Mouse (Mus musculus) spleen, embryonic (tissue): ENCODE measurements around the gene Rnpepl1.

Experiments
- CTCF ChIA-PET: fragments of 350-600 bp; sonication (Branson Sonifier 250); formaldehyde crosslinking; loops from one replicate; lab custom pipeline; 2022; lab: Charles Lee

The Rnpepl1 gene

GRCm38 (mm10) chr1:92906779-92907631 lies 3.6 kb upstream of the Rnpepl1 start, which contains the start of gene Dusp28:
TSS of gene Dusp28 (plus strand) at chr1:92906981.
- CTCF ChIA-PET = interaction anchor here (0.5 to 1.9 kb wide), 4 partner anchors 12 to 1629 kb away, joined by 3 to 6 read pairs (median 4); partner anchors contain the start of gene Capn10

DNA sequence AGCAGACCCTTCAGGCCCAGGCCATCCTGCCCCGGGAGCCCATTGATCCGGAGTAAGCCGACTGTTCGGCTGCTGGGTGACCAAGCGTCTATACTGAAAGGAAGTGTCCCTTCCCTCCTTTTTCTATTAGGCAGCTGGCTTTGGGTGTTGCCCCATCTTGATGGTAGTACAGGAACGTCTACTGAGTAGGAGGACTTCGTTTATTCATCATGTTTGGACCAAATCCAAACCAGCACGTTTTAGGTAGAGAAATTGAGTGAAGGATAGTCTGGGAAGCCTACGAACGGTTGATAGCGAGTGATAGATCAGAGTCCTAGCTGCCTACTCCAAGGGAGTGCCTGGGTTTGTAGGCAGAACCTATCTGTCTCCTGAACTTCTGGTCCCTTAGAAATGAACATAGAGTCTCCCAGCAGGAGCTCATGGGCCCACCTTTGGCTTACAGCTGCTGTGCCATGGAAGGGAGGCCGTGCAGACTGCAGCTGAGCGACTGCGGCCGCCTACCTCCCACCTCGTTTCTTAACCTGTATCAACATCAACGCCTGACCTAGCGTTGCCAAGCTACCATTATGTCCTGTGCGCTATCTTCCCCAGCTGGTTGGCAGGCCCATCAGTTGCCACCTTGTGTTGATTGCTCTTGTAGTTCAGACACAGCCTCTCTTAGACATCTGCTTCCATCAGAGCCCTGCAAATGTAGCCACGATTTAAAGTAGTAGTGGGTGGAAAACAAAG lies 2.8 kb upstream of the Rnpepl1 start:
- CTCF ChIA-PET = interaction anchor here (0.5 to 1.9 kb wide), 4 partner anchors 13 to 529 kb away, joined by 3 to 6 read pairs (median 3); partner anchors contain the start of gene Capn10

GRCm38 (mm10) chr1:92908664-92909063 lies 1.9 kb upstream of the Rnpepl1 start:
- CTCF ChIA-PET = interaction anchor here (1.9 kb wide), 1 partner anchor 26 kb away, joined by 6 read pairs; the partner anchor contains the start of gene Capn10

- CTCF ChIA-PET = interaction anchor here (1.2 kb wide), 1 partner anchor 1660 kb away, joined by 4 read pairs; no protein-coding TSS in a partner anchor
These were observed 1.5 kb upstream of the Rnpepl1 start for GRCm38 (mm10) chr1:92909068-92909467.

DNA sequence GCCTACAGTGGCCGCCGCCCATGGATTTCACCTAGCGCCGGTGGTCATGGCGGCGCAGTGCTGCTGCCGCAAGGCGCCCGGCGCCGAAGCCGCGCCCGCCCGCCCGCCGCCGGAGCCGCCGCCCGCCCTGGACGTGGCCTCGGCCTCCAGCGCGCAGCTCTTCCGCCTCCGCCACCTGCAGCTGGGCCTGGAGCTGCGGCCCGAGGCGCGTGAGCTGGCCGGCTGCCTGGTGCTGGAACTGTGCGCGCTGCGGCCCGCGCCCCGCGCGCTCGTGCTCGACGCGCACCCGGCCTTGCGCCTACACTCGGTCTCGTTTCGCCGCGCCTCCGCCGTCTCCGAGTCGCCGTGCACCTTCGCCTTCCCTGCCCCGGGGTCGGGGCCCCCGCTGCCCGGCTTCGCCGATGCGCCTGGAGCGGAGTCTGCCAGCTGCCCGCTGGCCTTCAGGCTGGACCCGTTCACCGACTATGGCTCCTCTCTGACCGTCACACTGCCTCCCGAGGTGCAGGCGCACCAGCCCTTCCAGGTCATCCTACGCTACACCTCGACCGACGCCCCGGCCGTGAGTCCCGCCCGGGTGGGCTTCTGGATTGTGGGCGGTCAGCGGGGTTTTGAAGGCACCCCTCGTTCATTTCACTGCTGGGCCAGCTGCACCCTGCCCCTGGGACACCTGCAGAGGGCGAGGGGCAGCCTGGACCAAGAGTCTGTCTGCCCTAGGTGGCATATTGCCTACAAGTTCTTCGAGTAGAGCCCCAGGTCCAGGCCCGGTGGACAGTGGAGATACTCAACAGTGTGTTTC lies 540 bp downstream of the Rnpepl1 start:
- CTCF ChIA-PET = no interaction called here

DNA sequence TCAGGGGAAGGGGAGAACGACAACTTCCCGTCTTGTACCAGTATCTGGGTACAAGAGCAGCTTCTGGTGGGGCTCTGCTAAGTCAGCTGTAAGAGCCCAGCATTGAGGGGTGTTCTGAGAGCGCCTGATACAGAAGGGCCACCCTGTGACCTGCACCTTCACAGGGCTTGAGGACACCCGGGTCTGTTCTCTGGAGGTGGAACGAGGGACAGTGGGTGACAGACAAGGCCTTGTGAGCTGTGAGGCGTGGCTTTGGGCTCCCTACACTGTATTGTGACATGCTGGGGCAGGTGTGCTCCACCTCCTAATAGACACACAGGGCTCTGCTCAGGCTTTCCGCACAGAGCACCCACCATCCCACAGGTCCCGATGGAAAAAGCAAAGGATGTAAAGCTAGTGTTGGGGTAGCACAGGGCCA lies 1.1 kb downstream of the Rnpepl1 start:
- CTCF ChIA-PET = no interaction called here

- CTCF ChIA-PET = no interaction called here
These were observed 1.7 kb downstream of the Rnpepl1 start for GRCm38 (mm10) chr1:92912286-92912685.

DNA sequence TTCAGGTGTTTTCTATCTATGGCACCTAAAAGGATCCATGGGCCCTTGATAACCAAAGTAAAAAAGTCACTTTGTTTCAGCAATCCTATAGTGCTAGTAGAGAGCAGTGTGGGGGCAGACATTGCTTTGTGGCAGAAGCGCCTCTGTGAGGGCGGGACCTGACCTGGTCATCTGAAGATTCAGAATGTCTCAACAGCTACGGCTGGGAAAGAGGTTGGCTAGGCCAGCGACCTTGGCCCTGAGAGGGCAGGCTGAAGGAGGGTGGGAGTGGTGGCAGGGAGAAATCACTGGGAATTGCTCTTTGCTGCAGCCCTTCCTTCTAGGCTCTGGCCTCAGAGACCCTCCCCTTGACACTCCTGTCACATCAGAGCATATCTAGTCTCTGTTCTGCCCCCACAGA lies 3.7 kb downstream of the Rnpepl1 start:
- CTCF ChIA-PET = no interaction called here

DNA sequence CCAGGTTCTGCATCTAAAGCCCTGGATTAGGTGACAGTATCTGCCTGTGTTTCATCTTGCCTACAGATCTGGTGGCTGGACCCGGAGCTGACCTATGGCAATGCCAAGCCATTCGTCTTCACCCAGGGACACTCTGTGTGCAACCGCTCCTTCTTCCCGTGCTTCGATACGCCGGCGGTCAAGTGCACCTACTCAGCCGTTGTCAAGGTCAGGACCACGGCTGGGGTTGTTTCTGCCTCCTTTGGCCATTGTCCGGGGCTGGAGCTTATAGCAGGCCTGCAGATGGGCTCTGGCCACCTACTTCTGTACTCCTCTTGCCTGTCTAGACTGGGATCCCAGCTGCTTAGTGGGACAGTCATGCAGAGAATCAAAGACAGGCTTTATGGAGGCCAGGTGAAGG lies 4.4 kb downstream of the Rnpepl1 start:
- CTCF ChIA-PET = no interaction called here

DNA sequence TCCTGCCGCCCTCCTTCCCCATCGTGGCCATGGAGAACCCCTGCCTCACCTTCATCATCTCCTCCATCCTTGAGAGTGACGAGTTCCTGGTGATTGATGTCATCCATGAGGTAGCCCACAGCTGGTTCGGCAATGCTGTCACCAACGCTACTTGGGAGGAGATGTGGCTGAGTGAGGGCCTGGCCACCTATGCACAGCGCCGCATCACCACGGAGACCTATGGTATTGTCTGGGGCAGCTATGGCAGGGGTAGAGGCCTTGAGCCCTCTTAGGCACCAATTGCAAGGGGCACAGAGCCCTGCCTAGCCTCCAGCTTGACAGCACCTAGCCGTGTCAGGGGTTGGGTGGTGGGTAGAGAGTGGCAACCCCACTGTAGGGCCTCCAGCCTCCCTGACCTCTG lies 6.1 kb downstream of the Rnpepl1 start:
- CTCF ChIA-PET = no interaction called here

DNA sequence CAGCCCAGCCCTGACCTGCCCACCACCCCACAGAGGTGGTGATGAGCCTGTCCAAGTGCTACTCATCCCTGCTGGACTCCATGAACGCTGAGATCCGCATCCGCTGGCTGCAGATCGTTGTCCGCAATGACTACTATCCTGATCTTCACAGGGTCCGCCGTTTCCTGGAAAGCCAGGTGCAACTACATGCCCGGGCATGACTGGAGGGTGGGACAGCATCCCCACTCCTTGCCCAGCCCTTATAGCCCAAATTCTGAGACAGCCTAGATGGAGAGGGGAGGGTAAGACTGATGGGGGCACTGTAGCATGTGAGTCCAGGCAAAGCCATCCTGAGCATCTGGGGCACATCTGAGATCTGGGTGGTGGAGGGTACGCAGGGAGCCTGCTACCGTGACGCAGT lies 8.6 kb downstream of the Rnpepl1 start:
- CTCF ChIA-PET = no interaction called here

DNA sequence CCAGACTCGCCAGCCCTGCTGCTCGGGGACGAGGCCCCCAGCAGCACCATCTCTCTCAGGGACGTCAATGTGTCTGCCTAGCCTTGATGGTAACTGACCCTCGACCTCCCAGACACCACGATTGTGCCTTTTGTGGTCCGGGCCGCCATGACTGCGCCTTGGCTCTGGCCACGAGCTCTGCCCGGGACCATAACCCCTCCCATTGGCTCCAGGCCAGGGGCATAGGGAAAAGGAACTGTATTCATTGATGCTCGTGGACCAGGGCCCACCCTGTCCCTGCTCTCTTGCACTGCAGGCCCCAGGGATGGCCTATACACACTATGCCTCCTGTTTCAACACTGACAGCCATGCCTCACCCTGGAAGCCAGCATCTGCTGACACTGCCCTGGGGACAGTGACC lies 9.2 kb downstream of the Rnpepl1 start:
- CTCF ChIA-PET = no interaction called here

DNA sequence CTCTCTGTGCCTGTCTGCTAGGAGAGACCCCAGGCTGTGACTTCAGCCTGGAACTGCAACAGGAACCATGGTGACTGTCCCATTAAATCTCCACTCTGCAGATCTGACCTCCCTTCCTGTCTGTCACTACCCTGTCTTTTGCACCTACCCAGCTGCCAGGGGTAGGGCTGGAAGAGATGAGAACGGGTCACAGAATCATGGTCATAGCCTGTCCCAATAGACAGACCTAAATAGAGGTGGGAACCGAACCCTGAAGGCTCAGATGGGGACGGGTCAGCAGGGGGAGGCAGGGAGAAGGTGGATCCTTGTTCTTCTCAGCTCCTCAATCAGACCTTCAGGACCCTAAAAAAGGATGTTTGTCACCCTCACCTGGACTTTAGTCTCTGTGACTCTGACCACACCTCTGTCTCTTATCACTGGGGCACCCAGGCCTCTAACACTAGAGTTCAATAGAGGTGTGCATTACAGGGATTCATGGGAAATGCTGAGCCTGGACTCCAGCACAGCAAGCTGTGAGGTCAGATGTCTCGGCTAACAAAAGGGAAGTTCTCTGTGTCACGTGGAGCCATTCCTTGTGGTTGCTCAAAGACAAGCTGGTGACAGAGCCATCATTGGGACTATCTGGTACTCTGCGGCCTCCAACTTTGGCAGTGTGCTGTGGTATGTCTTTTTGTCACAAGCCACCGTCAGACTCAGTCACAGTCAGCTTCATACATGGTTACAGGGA lies 10.1 kb downstream of the Rnpepl1 start:
- CTCF ChIA-PET = no interaction called here

DNA sequence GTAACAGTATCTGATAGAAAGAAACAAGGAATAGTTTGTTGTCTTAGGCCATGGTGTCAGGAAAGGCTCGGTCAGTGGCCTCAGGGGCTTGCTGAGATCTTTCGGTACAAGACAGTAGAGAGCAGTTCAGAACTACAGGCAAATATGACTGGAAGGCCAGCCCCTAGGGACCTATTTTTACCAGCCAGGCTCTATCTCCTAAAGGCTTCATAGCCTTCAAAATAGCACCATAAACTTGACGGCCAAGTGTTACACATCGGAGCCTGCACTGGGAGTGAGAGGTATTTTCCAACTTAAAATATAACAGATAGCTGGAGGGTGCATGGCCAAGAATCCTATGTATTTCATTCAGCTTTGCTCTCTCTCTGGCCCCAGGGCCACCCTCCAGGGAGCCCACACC lies 10.9 kb downstream of the Rnpepl1 start:
- CTCF ChIA-PET = no interaction called here

DNA sequence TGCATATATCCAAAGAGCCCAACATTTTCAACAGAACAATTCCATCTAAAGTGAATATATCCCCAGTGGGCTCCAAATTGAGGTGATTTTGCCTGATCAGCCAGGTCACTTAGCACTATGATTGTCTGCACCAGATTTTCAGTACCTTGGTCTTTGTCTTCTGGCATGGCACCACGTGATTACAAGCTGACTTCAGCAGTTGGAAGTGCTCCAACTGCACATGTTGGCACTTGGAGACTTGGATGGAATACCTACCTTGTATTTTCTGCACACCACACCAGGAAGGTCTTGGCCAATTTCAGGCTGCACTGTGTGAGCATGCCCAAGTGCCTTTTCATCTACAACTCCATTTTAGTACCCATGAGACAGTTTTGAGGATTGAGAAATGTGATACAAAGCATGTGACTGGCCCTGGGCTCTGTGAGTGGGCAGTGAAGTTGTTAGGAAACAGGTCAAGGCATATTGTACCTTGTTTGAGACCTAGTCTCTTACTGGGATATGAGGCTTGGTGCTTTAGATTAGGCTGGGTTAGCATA lies 19.7 kb downstream of the Rnpepl1 start:
- CTCF ChIA-PET = no interaction called here

GRCm38 (mm10) chr1:92933611-92934010 lies 23.0 kb downstream of the Rnpepl1 start:
- CTCF ChIA-PET = interaction anchor here (2.3 kb wide), 1 partner anchor 26 kb away, joined by 6 read pairs; no protein-coding TSS in a partner anchor

DNA sequence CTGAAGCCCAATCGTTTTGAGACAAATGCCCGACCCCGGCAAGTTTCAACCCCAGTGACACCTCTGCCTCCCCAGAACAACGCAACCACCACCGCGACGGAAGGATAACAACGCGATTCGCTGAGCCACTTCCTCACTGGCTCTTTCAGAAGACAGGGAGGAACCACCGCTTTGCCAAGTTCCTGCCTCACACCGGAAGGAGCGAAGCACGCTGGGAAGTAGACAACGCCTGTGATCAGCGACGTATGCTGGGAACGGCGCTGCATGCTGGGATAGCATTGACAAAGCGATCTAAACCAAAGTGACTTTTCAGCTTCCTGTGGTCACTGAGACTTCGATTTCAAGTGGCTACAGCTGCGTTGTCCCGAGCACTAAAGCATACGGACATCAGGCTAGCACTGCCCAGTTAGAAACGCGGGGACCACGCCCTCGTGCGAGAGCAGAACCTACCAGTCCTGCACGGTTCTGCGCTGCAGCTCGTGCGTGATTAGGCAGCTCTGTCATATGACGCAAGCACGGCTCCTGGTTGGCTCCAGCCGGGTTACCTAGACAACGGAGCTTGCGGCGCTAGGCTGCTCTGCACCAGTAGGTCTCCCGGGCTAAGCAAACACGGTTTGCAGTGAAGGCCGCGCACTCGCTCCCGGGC lies 23.7 kb downstream of the Rnpepl1 start, which contains the start of gene Capn10:
Gene Capn10 (plus strand): TSS at position 195 of the 646 bp plus-strand sequence.
- CTCF ChIA-PET = interaction anchor here (2.3 kb wide), 1 partner anchor 26 kb away, joined by 6 read pairs; no protein-coding TSS in a partner anchor

DNA sequence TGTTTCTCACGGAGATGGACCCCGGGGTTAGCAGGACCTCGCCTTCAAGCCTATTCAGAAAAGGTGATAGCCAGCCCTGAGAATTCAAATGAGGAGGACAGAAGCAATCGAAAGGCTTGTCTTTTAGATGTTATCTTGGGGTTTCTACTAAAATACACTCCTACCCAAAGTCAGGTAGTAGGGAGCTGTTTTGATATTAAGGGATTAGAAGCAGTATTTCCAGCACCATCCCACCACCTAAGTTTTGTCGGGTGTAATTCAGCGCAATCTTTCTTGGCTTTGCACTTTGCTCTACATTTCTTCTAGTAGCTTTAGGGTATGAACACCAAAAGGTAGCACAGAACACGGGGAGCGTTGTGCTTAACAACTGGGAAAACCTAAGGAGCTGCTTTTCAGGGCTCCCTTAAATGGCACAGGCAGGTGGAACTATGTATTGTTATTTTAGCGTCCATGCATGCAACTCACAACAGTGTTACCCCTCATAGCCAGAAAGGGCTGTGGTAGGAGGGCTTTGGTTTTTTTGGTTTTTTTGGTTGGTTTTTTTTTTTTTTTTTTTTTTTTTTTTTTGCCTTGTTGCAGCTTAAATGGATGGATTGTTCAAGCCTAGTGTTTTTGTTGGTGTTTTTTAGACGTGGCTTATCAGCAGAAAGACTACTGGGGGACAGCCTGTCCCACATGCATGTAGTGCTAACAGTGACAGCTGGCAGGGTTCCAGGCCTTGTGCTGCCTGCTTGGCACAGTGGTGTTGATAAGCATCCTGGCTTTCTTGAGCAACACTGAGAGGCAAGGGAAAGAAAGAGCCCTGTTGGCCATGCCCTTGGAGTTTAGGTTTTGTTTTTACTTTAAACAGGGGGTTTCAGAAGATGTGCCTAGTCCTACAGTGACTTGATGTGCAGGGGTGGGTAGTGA lies 24.7 kb downstream of the Rnpepl1 start:
- CTCF ChIA-PET = interaction anchor here (0.6 to 2.3 kb wide), 2 partner anchors 27 to 79 kb away, joined by 4 to 6 read pairs; no protein-coding TSS in a partner anchor

GRCm38 (mm10) chr1:92935977-92936376 lies 25.4 kb downstream of the Rnpepl1 start:
- CTCF ChIA-PET = interaction anchor here (0.6 kb wide), 1 partner anchor 78 kb away, joined by 4 read pairs; no protein-coding TSS in a partner anchor
